Mouse (Mus musculus): ENCODE measurements around the gene Kcnn1.
"Not testable (repeated sequence)": the region's sequence is repeated elsewhere in the genome, so short reads cannot be mapped to it uniquely, and the experiment has no call there.

Kcnn1 gene

DNA sequence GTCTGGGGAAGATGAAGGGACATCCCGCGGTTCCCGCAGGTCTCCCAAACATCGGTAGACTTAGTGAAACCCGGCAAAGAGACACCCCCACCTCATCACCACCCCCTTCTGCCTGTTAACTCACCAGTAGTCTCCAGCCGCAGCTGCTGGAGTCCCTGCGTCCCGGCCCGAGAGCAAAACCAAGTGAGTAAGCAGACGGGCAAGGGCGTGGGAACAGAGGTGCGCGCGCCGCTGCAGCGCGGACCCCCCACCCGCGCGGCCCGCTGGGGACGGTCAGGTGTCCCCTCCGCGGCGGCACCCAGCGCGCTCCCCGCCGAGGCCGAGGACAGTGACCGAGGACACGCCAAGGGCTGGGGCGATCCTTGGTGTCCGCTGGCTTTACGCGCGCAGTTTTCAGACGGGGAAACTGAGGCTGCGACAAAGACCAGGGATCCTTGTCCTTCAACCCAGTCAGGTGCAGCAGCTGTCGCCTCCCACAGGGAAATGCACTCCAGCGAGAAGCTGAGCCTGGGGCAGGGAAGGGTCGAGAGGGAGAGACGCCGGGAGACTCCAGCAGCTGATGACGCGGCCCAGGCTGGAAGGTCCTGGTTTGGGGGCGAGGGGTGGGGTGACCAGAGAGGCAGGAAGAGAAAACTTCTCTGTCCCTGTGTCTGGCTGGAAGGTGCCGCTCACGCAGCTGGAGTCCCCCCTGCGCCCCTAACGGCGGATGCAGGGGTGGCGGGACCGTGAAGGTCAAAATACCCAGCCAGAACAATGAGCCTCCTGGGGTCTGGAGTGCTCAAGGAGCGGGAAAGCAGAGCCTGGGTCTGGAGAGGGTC, at the start of gene Kcnn1:
Gene Kcnn1, minus strand, starts transcription at position 435 of the 818 bp plus-strand sequence.
- DNase-seq (ENCODE audit: low read depth, low spot score): no peak

DNA sequence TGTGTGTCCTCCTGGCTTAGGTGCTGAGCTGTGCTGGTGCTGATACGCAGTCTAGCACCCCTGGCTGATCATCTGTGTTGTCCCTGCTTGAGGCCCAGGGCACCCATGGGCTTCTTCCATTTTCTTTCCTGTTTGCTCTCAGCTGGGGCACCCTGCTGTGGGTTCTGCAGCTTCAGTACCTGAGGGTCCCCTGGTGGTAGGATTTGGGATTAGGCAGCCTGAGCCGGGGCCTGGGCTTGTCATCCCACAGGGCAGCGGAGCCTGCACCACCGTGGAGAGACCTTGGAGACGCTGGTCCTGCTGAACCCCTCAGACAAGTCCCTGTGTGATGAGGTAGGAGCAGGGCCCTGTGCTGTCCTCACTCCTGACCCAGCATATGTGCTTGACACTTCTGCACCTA, 48.5 kb upstream of the Kcnn1 start:
- DNase-seq (ENCODE audit: low read depth, low spot score): no peak

DNA sequence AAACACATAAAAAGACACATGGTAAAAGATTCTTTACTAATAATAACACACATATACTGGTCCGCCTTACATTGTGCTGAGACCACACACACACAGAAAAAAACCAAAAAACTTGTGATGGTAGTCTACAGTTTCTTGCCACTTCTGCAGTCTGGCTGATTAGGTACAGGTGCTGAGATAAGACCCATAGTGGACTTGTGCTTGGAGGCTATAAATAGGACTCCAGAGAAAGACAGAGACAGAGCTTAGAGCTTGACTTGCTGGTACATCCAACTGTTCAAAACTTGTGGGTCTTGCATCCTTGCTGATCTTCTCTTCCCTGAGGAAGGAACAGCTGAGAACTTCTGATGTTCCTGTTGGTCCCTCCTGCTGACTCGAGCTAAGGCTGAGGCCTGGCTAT, 44.5 kb upstream of the Kcnn1 start:
- no peak for DNase-seq (ENCODE audit: low read depth, low spot score)

DNA sequence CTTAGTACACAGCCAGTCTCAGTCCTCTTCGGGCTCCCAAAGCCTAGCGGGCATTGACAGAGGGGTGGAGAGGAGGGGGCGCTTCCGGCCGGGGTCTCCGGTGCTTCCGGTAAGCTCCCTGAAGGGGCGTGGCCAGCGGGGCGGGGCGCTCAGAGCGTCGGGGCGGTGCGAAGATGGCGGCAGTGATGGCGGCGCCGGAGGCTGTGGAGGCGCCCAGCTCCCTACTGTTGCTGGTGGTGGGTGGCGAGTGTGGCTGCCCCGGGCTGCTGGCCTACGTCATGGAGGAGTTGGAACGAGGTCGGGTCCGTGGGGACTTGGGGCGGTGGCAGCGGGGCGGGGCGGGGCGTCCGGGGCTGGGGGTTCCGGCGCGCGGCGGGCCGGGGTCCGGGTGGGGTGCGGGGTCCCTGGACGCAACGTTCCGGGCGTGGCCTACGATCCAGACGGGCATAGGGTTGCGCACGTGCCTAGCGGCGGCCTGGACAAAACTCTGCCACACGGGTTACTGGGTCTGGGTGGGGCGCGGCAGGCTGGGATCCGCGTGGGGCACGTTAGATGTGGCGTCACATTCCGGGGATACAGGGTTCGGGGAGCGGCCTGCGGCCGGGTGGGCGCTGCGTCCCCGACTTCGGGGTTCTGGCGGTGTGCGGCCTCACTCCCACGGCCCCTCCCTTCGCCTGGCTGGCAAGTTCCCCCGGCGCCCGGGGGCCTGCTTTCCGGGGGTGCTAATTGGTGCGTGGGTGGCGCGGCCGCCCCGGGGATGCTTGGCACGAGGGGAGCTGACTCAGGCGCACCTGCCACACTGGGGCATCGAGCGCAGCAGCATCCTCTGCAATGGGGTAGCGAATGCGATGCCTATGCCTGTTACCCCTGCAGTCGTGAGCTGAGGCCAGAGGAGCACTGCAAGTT, 43.0 kb upstream of the Kcnn1 start, which contains the start of gene Map1s:
Gene Map1s, plus strand, starts transcription at position 102 of the 906 bp plus-strand sequence.
- no peak for DNase-seq (ENCODE audit: low read depth, low spot score)

DNA sequence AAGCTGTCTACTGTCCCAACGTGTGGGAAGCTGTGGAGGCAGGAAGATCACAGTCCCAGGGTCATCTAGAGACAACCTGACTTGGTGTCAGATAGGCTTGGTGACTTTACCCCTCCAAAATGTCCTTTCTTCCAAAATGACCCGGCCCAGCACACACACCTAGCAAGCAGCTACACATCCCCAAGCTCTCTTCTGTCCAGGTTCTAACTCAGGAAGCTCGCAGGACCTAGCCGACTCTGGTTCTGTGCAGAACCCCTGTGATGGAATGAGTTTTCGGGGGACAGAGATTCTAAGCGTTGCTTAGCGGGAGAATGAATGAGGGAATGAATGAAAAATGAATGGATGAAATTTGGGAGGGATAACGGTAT, 42.4 kb upstream of the Kcnn1 start:
- no peak for DNase-seq (ENCODE audit: low read depth, low spot score)

DNA sequence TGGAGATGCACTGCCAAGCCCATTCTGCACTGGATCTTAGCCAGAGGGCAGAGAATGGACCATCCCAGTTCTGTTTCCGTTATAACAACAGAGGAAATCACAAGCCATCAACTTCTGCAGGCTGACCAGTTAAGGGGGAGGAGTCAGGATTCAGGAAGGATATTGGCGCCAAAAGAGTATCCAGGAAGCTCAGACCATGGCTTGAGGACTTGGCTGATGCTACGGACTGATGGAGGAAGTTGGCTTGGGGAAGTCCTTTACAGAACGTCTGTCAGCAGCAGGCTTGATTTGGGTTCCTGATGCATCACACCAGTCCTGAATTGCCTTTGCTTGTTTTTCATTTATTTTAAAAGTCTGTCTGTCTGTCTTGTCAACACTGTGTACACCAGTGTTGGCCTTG, 41.5 kb upstream of the Kcnn1 start:
- peak; percentile 57 for DNase-seq (ENCODE audit: low read depth, low spot score)

DNA sequence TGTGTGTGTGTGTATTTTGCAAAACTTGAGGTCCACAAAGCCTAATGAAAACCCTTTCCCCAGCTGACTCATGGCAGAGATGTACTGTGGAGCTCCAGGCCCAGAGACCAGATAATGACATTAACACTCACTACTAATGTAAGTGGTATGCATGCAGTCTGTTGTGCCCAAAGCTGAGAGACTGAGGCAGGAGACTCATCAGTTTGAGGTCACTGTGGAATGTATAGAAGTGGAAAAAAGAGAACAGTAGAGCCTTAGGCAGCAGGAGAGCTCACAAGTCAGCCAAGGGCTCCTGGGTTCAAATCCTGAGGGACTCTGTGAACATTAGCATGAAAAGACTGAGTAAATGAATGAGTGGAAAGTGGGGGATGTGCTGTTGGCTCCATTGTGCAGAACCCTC, 40.5 kb upstream of the Kcnn1 start:
- no peak for DNase-seq (ENCODE audit: low read depth, low spot score)

DNA sequence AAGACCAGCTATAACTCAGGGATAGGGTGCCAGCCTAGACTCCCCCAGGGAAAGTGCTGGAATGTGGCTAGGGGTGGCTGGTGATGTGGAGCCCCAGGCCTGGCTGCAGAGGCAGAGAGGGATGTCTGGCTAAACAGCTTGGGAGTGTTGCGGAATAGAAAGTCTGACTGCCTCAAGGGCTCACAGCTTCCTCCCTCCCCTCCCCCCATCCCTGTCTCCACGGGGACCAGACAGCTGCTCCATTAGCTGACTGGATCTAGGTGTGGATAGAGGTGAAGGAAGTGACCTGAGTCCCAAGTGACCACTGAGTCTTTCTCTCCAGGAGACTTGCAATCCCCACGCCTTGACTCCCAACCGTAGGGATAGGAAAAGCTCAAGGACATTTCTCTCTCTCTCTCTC, 40.1 kb upstream of the Kcnn1 start:
- DNase-seq (ENCODE audit: low read depth, low spot score): no peak

DNA sequence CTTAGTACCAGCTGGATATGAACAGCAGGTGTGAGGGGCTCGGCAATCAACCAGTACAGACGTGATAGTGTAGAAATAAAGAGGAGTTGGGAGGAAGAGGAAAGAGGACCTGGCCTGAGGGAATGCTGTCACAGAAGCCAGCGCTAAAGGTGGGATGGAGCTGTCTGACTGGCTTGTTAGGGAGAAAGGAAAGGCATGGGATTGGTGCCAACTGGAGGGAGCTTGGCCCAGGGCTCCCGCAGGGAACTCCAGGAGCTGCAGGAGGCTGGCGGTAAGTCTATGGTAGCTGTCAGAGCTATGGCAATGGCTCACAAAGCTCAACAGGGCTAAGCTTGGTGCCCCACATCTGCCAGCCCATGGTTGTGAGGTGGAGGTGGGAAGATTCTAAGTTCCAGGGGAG, 39.2 kb upstream of the Kcnn1 start:
- no peak for DNase-seq (ENCODE audit: low read depth, low spot score)

DNA sequence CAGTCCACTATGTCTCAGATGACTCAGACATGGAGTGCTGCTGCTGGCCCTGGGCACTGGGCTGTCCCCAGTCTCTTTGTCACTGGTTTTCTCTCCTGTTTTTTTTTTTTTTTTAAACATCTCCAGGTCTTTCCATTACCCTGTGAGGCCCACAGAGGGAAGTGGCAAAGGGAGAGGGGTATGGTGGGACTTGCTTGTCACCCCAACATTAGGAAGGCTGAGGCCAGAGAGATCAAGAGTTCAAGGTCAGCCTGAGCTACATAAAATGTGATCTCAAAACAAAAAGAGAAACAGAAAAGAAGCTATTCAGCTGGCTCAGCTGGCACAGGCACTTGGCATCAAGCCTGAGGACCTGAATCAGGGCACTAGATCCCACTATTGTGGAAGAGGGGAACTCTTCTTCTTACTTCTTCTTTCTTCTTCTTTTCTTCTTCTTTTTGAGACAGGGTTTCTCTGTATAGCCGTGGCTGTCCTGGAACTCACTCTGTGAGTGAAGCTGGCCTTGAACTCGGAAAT, 37.9 kb upstream of the Kcnn1 start:
- DNase-seq (ENCODE audit: low read depth, low spot score): no peak

DNA sequence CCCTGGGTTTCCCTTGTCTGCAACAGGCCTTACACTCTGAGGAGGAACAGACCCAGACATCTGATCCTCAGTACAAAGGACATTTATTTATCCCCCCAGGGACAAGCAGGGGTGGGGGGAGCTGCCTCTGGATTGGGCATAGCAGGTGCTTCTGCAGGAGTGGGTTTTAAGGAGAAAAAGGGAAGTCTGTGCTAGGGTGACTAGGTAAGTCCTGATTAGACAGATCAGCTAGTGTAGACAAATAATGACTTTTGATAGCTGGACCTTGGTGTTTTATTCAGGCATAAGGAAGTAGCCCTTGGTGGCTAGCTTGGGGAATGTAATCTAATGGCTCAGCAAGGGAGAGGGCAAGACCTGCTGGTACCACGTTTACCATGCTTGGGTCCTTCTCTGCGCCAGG, 36.2 kb upstream of the Kcnn1 start:
- no peak for DNase-seq (ENCODE audit: low read depth, low spot score)

DNA sequence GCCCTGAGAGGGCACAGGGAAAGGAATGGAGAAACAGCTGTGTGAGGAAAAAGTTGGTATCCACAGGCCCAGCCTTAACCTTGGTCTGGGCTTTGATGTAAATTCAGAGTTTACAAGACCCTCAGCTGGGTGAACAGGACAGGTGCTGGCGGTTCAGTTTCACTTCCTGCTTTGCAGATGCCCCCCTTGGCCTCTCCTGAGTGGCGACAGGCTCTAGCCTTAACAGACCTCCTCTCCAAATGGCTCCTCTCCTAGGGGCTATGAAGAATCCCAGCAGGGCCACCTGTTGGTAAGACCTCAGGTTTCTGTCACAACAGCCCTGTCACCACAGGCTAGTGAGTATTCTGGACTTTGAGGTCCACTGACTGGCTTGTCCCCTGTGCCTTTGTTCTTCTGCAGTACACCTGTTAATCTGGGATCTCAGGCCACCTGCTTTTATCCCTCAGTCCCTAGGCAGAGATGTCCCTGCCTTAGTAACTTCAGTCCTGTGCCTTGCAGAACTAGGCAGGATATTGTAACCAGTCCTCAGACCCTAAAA, 35.7 kb upstream of the Kcnn1 start:
- DNase-seq (ENCODE audit: low read depth, low spot score): no peak

DNA sequence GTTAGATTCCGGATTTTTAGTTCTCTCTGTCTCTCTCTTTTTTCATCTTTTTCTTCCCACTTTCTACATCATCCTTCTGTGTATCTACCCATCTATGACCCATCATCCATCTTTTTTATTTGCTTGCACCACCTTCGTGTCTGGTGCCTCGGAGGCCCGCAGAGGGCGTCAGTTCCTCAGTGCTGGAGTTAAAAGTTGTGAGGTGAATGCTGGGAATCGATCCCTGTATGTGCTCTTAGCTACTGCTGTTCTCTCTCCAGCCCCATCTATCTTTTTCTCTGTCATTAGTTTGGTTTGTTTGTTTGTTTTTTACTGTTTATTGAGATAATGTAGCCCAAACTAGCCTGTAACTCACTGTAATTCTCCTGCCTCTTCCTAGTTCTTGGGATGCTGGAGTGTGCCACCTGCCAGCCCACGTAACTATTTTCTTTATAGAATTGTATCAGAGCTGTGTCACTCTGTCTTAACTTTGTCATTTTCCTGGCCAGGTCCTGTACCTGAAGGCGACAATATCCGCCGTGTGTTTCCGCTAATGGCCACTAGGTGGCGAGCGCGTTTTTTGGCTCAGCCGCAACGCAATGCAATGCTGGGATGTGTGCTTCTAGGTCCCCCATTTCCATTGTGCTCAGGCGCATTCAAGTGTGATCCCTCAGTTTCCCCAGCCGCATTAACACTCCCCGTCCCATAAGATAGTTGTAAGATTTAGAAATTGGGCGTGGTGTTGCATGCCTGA, 34.8 kb upstream of the Kcnn1 start:
- peak; percentile 65 for DNase-seq (ENCODE audit: low read depth, low spot score)

DNA sequence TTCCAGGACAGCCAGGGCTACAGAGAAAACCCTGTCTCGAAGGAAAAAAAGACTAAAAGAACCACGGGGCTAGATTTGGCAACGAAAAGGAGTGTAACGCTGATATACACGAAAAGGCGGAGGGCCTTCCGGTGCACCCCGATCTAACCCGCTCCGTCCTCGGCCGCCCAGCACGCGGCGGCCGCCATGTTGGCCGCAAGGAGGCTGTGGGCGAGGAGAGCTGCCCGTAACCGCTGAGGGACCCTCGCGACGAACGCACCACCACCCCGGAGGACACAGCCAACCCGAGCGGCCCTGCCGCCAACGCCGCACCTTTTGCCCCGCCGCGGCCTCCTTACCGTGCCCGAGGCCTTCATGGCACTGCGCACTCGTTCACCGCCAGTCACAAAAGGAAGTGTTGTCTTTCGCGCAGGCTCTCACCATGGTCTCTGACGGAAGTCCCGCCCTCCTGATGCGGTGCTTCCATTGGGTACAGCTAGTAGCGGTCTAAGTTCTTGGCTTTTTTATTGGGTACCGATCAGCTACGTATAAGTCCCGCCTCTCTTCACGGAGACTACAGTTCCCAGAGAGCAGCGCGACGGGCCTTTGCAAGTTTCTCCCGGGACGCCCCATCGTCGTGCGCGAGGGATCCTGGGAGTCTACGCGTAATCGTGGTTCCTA, 34.1 kb upstream of the Kcnn1 start, which contains the start of gene Rpl18a:
Gene Rpl18a, minus strand, starts transcription at position 392 of the 660 bp plus-strand sequence.
- DNase-seq (ENCODE audit: low read depth, low spot score): peak; percentile 99

DNA sequence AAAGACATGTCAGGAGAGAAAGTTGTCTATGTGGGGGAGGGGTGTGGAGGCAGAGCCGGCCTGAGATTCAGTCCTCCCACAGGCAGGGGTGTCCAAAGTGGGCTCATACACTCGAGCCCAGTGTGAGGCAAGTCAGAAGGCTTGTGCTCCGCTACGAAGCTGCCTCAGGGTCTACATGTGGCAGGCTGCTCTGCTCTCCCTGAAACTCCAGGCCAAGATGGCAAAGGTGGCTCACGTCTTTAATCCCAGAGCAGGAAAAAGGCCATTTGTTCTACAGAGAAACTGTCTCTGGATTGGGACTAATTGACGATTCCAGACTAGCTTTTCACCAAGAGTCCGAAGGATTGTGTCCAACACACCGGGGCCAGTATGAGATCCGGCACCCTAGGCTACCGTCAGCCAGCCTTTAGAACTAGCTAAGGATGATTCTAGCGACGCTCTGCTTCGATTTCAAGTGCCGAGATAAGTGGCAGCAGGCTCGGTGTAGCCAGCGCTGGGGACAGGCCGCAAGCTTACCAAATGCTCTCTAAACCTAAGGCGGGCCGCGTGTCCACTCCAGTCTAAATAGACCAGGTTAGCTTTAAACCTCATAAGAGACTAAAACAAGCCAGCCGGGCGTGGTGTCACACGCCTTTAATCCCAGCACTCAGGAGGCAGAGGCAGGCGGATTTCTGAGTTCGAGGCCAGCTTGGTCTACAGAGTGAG, 33.4 kb upstream of the Kcnn1 start:
- DNase-seq (ENCODE audit: low read depth, low spot score): no peak

DNA sequence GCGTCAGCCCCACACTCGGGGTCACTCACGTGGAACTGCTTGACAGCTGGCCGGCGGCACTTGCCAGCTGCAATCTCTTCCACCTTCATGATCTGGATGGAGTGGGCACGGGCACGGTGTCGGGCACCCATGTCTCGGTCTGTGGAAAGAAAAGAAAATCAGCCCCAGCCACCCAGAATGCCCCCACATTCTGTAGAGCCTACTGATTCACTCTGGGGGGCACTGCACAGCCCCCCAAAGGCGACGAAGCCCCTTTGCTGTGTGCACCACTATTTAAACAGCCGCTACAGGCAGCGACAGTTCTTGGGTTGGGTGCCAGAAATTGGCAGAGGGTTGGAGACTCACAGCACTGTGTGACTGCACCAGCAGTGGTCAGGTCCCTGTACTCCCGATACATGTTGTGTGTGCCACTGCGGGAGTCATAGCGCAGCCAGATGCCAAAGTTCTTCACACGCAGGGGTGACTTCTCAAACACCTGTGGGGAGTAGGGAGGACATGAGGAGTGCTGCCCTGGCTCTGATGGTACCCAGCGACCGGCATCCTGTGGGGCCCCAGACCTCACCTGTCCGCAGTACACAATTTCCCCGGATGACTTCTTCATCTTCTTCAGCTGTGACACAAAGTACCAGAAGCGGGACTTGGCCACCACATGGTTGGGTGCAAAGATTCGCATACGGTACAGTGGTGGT, 32.7 kb upstream of the Kcnn1 start:
- DNase-seq (ENCODE audit: low read depth, low spot score): not testable (repeated sequence)

DNA sequence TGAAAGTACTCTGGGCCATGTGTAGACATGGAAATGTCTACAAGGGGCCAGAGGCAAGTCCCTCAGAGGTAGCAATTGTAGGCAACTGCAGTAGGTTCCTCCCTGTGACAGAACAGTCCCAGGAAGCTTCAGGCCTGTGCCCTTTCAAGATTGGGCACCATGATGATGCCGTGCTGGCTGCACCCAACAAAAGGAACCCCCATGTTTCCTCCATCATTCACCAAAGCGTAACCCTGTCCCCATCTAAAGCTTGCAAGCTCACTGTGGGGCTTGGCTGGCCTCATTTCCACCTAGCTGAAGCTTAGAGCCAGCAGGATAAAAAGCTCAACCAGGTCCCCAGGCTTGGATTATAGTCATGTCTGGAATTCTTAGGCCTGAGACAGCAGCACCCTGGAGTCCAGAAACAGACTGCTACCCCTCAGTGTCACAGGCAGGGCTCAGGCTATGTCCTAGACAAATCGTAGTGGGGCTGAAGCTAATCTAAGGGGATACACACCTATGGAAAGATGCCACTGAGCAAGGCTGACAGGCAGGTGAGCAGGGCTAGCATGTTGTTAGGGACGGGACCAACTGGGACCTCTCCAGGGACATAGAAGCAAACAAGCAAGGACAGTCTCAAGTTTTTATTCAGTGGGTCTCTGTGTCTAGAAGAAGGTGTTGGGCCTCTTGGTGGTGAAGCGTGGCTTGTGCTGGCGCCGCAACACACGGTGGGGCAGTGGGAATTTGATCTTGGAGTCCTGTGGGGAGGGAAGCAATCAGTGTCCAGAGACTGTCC, 31.9 kb upstream of the Kcnn1 start:
- DNase-seq (ENCODE audit: low read depth, low spot score): no peak

DNA sequence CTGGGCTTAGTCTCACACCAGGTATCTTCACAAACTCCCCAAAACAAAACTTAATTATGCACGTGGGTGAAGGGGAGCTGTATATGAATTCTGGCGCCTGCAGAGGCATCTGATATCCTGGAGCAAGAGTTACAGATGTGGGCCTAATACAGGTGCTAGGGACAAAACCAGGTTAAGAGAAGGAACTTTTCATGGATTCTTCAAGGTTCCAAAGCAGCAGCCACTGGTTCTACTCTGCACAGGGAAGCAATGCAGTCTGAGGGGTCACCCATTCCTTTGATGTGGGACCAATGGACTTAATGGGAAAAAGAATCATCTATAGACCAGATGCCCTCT, 31.3 kb upstream of the Kcnn1 start:
- no peak for DNase-seq (ENCODE audit: low read depth, low spot score)
